Comparison of ENCODE assay signal across 8 mouse cellular contexts in the genomic region with DNA sequence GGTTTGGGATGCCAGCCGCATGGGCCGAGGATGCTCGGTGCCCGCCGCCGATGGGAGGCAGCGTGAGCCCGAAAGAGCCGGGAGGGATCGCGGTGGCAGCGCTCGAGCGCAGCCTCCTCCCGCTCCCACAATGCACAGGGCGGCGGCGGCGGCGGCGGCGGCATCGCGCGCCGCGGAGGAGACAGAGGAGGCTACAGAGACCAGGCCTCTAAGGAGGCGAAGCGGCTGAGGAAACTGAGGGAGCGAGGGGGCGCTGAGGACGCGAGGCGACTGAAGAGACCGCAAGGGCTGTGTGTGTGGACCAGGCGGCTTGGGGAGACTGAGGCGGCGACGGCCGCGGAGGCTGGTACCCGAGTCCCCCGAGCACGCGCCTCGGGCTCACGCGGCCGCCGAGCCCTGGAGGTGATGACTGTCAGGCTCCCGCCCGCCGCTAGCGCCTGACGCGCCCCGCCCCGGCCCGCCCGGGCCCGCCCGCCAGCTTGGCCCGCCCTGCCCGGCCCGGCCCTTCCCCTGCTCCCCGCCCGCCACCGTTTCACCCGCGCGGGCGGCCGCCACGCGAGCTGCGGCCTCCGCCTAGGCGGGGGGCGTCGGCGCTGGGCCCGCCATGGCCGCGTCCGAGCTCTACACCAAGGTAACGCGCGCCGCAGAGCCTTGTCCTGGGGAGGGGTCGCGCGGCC. TPM values are rescaled to one million over a fixed set of nuclear protein-coding genes. Genes with fewer than 3 reads are reported as not detected.
DNase-seq lines count a peak whose midpoint lies in the region; ATAC-seq lines count a peak whose summit lies in the region.

No protein-coding gene starts in this region.

- intact Hi-C loops in left cerebral cortex, postnatal 4 days (cut with DNase I): loop anchor here (5.0 to 10.0 kb wide), 2 partner anchors 36 to 74 kb away; no protein-coding TSS in a partner anchor

- H3K27ac ChIP-seq in intestine, embryonic 16.5 days (ENCODE audit: low read length): peak overlapping the region; percentile 70
- H3K27ac ChIP-seq in midbrain, embryonic 11.5 days (ENCODE audit: low read depth, low read length): peak overlapping the region; percentile 93

- H3K36me3 ChIP-seq in intestine, embryonic 16.5 days (ENCODE audit: control insufficient read depth, insufficient read depth, low read length): no peaks in the 10 kb centered on the region
- H3K36me3 ChIP-seq in midbrain, embryonic 11.5 days (ENCODE audit: control insufficient read depth, insufficient read depth, low read length): no peaks in the 10 kb centered on the region

- peak; percentile 99 for ATAC-seq in intestine, embryonic 16.5 days
- ATAC-seq in midbrain, embryonic 11.5 days (ENCODE audit: low FRiP score): peak; percentile 97

- H3K27me3 ChIP-seq in intestine, embryonic 16.5 days (replicated peaks; ENCODE audit: control insufficient read depth, insufficient read depth, low read length): no peaks in the 10 kb centered on the region
- H3K27me3 ChIP-seq in midbrain, embryonic 11.5 days (ENCODE audit: control insufficient read depth, insufficient read depth, low read length): no peaks in the 10 kb centered on the region

- under 1% methylated on average over 74 of the region's 92 CpGs for WGBS in intestine, embryonic 16.5 days
- WGBS in midbrain, embryonic 11.5 days: under 1% methylated on average over 67 of the region's 92 CpGs

- H3K4me2 ChIP-seq in intestine, embryonic 16.5 days (ENCODE audit: low read depth, low read length): peak overlapping the region; percentile 99
- H3K4me2 ChIP-seq in midbrain, embryonic 11.5 days: peak overlapping the region; percentile 77

- H3K4me3 ChIP-seq in intestine, embryonic 16.5 days (ENCODE audit: low read length): peak overlapping the region; percentile 83
- H3K4me3 ChIP-seq in midbrain, embryonic 11.5 days (ENCODE audit: low read depth, low read length): peak overlapping the region; percentile 73

- peak; percentile 65 for DNase-seq in adrenal gland, adult 8-10 months
- peak; percentile 56 for DNase-seq in embryo, embryonic 11.5 days (ENCODE audit: low read depth, low spot score)
- DNase-seq in gastrocnemius, postnatal 4 days (ENCODE audit: low spot score in 2 of 2): peak; percentile 73 to 80
- DNase-seq in left cerebral cortex, postnatal 4 days: peak; percentile 79
- peak; percentile 98 for DNase-seq in midbrain, embryonic 11.5 days (ENCODE audit: low spot score, missing footprints)
- DNase-seq in right cerebral cortex, postnatal 4 days: peak; percentile 78
- DNase-seq in yolk sac, embryonic 10.5 days (ENCODE audit: low spot score): peak; percentile 83

- peak overlapping the region; percentile 83 for H3K9ac ChIP-seq in intestine, embryonic 16.5 days (ENCODE audit: low read depth, low read length)
- H3K9ac ChIP-seq in midbrain, embryonic 11.5 days (ENCODE audit: low read length): peak overlapping the region; percentile 92

- no peaks in the 10 kb centered on the region for H3K9me3 ChIP-seq in intestine, embryonic 16.5 days (ENCODE audit: control insufficient read depth, low read length)
- no peaks in the 10 kb centered on the region for H3K9me3 ChIP-seq in midbrain, embryonic 11.5 days (ENCODE audit: control insufficient read depth, low read length)

- H3K4me1 ChIP-seq in intestine, embryonic 16.5 days (ENCODE audit: control insufficient read depth, insufficient read depth, low read length): peaks cover 7% of the 10 kb centered on the region; the same call in 1 of the 2 replicates
- H3K4me1 ChIP-seq in midbrain, embryonic 11.5 days (ENCODE audit: control insufficient read depth, insufficient read depth, low read length): peaks cover 5% of the 10 kb centered on the region

RNA-seq across cellular contexts. Expression of gene Myo5a, which starts 0.4 kb away (rescaled TPM):
- total RNA-seq in adrenal gland, adult 8-10 months (2022): 10 to 100 TPM; 39.8 to 90.4 (median 58.0) TPM
- 10 to 100 TPM; 38.8 to 39.1 TPM for total RNA-seq in gastrocnemius, postnatal 4 days (2021)
- polyA plus RNA-seq in intestine, embryonic 16.5 days (2015; fragmentation: Nextera tagmentation; extraction: Ambion mirVana): 4.3 and 4.9 TPM in 2 replicates
- 100 to 1,000 TPM; 239 to 251 TPM for total RNA-seq in left cerebral cortex, postnatal 4 days (2021)
- polyA plus RNA-seq in midbrain, embryonic 11.5 days (2014; fragmentation: Nextera tagmentation; extraction: Ambion mirVana): 27.9 and 29.2 TPM in 2 replicates

RNA-seq across cellular contexts. Expression of gene Arpp19, which starts 33.8 kb away (rescaled TPM):
- 100 to 1,000 TPM; 195 to 332 (median 231) TPM for total RNA-seq in adrenal gland, adult 8-10 months (2022)
- 100 to 1,000 TPM; 147 to 167 TPM for total RNA-seq in gastrocnemius, postnatal 4 days (2021)
- 264 and 267 TPM in 2 replicates for polyA plus RNA-seq in intestine, embryonic 16.5 days (2015; fragmentation: Nextera tagmentation; extraction: Ambion mirVana)
- total RNA-seq in left cerebral cortex, postnatal 4 days (2021): 100 to 1,000 TPM; 193 to 207 TPM
- polyA plus RNA-seq in midbrain, embryonic 11.5 days (2014; fragmentation: Nextera tagmentation; extraction: Ambion mirVana): 353 and 371 TPM in 2 replicates

Comparison
In these comparisons a context has a peak if more than half of its experiments do, and no peak if none do; other contexts are left out.
1. Peak in every context shown above with its lines: DNase-seq, ATAC-seq, H3K4me3 ChIP-seq and H3K27ac ChIP-seq.